Mouse (Mus musculus): ENCODE results near the gene Meltf.

The Meltf gene

GRCm38 (mm10) chr16:31893396-31894141 is 15.0 kb downstream of the Meltf start:
- DNase-seq (ENCODE audit: low spot score) = no peak

GRCm38 (mm10) chr16:31896971-31897774 is 18.6 kb downstream of the Meltf start:
- DNase-seq (ENCODE audit: low spot score) = peak; percentile 74

GRCm38 (mm10) chr16:31898546-31899326 is 20.1 kb downstream of the Meltf start:
- no peak for DNase-seq (ENCODE audit: low spot score)

- DNase-seq (ENCODE audit: low spot score) = no peak
These were observed 23.3 kb downstream of the Meltf start for GRCm38 (mm10) chr16:31901886-31902285.

GRCm38 (mm10) chr16:31903239-31903638 is 24.6 kb downstream of the Meltf start:
- DNase-seq (ENCODE audit: low spot score) = no peak

GRCm38 (mm10) chr16:31905331-31905730 is 26.7 kb downstream of the Meltf start:
- no peak for DNase-seq (ENCODE audit: low spot score)

- DNase-seq (ENCODE audit: low spot score) = no peak
These were observed 27.5 kb downstream of the Meltf start for GRCm38 (mm10) chr16:31905891-31906825.

- DNase-seq (ENCODE audit: low spot score) = peak; percentile 45
These were observed 28.3 kb downstream of the Meltf start for GRCm38 (mm10) chr16:31906896-31907295.

GRCm38 (mm10) chr16:31908959-31909358 is 30.3 kb downstream of the Meltf start:
- DNase-seq (ENCODE audit: low spot score) = no peak

- no peak for DNase-seq (ENCODE audit: low spot score)
These were observed 31.8 kb downstream of the Meltf start for GRCm38 (mm10) chr16:31910281-31910847.

- DNase-seq (ENCODE audit: low spot score) = no peak
These were observed 39.2 kb downstream of the Meltf start for GRCm38 (mm10) chr16:31917776-31918175.

GRCm38 (mm10) chr16:31918248-31918724 is 39.7 kb downstream of the Meltf start:
- DNase-seq (ENCODE audit: low spot score) = peak; percentile 95

- DNase-seq (ENCODE audit: low spot score) = no peak
These were observed 45.8 kb downstream of the Meltf start for GRCm38 (mm10) chr16:31924368-31924767.

GRCm38 (mm10) chr16:31926091-31926490 is 47.5 kb downstream of the Meltf start:
- no peak for DNase-seq (ENCODE audit: low spot score)

GRCm38 (mm10) chr16:31926547-31927182 is 48.1 kb downstream of the Meltf start:
- no peak for DNase-seq (ENCODE audit: low spot score)

- no peak for DNase-seq (ENCODE audit: low spot score)
These were observed 48.8 kb downstream of the Meltf start for GRCm38 (mm10) chr16:31927412-31927811.

- DNase-seq (ENCODE audit: low spot score) = no peak
These were observed 52.7 kb downstream of the Meltf start for GRCm38 (mm10) chr16:31931330-31931729.

GRCm38 (mm10) chr16:31932255-31932654 is 53.6 kb downstream of the Meltf start:
- DNase-seq (ENCODE audit: low spot score) = peak; percentile 45

GRCm38 (mm10) chr16:31932840-31933697 is 54.5 kb downstream of the Meltf start:
- DNase-seq (ENCODE audit: low spot score) = peak; percentile 97
